Mouse (Mus musculus) ovary, postnatal 36 days (tissue): ENCODE data around the gene Ntsr2.
"Not testable (repeated sequence)": the region's sequence is repeated elsewhere in the genome, so short reads cannot be mapped to it uniquely, and the experiment has no call there.

Experiments used
- DNase-seq: peaks from one replicate; pipeline ENCODE4 v3.0.0; 2022; ENCODE audit warnings: low spot score, mixed read lengths

The Ntsr2 gene

DNA sequence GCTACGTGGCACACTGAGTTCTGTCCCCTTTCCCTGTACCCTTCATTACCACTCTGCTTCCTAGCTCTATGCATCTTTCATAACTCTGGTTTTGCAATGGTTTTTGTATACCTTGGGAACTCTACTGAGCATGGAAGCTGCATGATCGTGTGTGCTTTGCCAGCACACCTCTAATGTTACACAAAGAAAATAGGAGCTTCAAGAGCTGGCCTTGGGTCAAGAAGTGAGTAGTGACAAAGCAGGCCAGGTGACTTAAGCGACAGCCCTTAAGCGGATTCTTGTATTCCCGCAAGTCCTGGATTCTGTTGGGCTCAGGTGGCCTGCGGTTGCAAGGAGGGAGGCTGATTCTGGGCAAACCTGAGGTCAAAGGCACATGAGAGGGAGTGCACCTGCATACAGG lies 4.9 kb upstream of the Ntsr2 start:
- DNase-seq: no peak

DNA sequence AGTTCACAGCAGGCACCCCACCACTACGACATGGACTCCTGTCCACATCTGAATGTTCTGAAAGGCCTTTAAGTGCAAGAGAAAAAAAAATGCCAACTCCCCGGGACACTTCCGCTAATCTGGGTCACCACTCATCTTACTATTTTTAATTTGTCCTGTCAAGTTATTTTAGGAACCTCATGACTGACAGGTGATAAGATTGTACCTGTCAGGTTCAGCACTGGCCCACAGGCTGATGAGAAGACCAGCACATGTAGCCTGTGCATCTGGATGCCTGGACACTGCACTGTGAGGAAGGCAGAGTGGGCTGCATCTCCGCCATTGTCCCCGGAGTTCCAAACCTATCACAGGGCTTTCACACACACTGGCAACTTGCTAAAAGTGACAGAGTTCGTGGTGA lies 3.4 kb upstream of the Ntsr2 start:
- DNase-seq: no peak

DNA sequence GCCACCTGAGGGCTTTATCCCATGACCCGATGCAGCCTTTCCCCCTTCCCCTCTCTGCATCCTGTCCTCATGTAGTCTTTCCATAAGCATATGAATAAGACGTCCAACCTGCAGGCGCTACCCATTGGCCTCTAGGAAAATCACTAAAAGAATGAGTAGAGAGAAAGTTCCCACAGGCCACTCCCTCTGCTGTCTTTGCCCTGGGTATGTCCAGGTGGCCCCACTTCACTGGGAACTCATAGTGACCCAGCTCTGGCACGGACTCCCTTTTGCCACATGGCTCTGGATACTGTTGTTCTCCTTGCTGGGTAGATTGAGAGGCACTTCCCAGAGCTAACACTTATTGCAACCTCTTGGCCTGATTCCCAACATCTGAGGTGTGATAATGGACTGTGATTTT lies 2.4 kb downstream of the Ntsr2 start:
- DNase-seq: no peak

DNA sequence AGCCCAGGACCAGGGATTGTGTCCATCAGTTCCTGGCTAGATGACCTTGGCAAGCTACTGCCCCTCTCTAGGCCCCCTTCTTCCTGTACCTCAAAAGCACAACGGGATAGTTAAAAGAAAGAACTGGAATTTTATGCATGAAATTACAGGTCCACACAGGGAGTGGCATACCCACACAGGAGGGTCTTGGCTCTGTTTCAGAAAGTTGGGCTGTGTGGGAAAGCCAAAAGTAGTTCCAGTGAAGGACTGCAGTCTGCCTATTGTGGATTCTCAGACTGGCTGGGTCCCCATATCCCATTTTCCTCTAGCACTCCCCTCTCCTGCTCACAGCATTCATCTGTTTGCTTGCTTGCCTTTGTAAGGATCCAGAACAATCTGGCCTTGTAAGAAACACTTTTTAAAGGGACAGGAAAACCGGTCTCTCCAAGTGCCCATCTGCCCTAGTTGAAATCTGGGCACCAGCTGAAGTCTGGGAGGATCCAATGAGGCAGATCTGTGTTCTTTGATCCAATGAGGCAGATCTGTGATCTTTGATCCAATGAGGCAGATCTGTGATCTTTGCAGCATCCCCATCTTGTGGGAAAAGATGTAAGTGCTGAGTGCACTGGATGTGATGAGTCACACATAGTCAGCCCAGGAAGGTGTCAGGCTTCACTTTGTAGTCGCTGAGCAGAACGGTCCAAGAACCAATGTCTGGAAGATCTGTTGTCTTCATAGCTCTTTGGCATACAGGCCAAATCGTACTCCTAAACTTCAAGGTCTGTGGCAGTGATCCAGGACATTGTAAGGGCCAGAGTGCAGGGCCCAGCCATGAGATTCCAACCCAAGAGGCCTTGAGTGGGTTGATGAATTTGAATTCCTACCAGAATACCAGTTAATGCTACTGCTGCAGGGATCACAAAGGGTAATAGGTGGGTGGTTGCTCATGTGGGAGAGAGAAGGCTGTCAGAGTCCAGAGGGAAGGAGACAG lies 4.0 kb downstream of the Ntsr2 start:
- DNase-seq: no peak

DNA sequence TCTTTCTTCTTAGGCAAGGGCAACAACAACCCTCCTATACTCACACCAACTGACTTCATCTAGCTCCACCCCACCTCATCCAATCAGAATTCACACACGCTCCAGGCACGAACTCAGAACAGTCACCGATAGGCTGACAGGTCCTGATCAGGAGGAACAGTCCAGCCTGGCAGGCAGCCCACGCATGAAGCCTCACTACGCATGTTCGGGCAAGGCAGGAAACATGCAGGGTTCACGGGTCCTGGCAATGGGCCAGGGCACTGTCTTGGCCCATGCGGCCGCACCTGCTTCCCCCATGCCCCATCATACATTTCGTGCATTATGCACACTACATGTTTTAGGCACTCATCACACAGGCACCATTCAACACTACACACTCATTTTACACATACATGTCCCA lies 8.3 kb downstream of the Ntsr2 start:
- DNase-seq: no peak

DNA sequence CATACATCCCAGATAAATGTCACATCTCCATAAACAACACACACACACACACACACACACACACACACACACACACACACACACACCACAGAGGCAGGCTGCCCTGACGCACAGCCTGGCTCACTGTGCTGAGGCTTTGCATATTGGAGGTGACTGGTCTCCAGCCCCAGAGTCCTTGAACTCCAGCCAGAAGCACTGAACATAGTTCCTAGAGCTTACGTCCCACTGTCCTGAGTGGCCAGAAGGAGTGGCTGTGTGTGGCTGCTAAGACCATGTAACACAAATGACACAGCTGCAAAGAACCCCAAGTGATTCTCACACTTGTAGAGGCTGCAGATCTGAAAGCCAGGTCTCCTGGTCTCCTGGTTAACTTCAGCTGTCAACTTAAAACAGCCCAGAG lies 8.8 kb downstream of the Ntsr2 start:
- no peak for DNase-seq

DNA sequence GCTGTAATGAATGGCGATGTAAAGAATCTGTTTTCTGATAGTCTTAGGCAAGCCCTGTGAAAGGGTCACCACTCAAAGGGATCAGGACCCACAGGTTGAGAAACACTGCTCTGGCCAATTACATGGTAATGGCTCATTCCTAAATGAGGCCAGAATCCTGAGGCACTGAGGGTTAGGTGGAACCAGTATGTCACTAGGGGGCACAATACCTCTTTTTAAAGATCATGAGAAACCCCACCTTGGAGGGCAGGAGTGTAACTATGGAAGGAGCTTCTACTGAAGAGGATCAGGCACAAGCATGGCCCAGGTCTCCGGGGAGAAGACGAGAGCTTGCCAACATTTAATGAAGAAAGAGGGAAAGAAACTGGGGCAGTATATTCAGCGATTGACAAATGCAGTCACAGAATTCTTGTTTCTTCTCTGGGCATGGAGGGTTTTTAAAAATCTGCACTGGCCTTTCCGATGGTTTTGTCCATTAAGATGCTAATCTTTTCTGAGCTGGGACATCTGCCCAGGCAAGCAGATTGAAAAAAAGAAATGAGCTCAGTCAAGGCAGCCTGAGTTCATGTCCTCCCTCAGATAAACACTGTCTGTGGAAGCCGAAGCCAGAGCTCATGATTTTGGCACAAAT lies 9.9 kb downstream of the Ntsr2 start:
- no peak for DNase-seq

DNA sequence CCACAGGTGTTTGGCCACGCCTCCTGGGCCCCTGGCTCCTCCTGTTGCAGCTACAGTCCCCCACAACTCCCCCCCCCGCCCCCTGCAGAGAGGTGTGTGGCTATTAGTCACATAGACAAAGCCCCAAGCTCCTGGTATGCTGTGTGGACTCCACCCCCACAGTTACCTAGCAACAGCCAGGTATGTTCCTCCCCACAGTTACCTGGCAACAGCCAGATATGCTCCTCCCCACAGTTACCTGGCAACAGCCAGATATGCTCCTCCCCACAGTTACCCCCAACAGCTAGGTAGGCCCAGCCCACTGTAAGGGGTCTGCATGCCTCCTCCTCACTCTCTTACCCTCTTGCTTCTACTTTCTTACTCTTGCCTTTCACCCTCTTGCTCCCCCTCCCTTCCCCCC lies 11.8 kb downstream of the Ntsr2 start:
- no peak for DNase-seq

DNA sequence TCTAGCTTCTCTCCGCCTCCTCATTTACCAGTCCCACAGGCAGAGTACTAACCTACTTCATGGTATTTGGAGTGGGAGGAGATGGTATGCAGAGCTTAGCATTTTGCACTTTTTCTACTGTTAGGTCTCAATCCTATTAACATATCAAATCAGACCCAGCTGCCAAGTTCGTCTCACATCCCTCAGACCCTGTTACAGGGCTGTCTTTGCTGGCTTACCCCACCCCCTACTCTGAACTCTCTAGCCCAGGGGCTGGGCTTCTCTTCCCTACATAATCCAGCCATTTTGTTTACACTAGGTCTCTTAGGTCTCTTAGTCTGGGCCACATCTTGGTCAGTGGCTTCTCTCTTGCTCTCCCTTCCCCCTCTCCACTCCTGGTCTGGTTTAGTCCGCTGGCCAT lies 16.0 kb downstream of the Ntsr2 start:
- DNase-seq: no peak

DNA sequence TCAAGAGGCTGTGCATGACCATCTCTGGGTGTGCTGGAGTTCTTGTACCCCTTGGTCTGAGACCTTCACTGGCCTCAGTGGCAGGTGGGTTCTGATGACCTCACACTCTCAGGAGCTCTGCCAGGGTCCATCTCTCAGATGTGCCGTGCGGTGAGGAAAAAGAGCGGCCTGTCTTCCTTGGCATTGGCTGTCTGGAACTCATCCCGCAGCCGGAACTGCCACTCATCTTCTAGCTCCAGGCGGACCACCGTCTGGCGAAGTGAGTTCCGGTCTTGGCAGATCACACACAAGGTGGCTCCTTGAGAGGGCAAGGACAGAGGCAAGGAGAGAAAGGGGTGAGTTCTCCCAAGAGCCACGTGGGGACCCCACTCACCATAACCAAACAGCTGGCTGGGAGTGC lies 19.1 kb downstream of the Ntsr2 start:
- no peak for DNase-seq

DNA sequence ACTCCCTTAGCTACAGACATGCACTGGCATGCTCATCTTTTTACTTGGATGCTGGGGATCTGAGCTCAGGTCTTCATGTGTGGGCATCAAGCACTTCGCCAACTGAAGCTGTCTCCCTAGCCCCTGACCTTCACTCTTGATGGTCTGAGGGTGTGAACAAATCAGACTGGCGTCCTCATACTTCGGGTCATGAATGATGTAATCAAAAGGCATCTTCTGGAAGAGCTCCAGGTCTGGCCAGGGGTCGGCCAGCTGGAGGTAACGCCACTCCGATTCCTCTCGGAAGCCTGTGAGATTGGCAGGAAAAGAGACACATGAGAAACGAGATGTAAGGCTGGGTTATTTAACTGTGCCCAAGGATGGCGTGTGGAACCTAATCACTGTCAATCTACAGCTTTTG lies 37.4 kb downstream of the Ntsr2 start:
- no peak for DNase-seq

DNA sequence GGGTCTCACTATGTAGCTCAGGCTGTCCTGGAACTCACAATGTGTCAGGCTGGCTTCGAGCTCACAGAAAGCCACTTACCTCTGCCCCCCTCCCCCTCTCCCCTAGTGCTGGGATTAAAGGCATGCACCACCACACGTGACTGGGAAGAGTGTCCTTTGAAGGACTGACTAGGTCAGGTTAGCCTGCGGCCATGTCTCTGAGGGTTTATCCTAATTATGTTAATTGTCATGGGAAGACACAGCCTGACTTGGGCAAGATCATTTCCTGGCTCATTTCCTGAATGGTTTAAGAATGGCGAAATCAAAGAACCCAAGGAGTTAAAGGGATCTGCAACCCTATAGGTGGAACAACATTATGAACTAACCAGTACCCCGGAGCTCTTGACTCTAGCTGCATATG lies 41.6 kb downstream of the Ntsr2 start:
- DNase-seq: no peak

DNA sequence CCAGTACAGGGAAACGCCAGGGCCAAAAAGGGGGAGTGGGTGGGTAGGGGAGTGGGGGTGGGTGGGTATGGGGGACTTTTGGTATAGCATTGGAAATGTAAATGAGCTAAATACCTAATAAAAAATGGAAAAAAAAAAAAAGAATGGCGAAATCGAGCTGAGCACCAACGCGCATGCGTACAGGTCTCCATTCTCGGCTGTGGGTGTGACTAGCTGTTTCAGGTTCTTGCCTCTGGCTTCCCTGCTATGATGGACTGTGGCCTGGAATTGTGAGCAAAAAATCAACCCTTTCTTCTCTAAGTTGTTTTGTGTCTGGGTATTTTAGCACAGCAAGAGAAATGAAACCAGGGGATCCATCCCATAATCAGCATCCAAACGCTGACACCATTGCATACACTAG lies 42.1 kb downstream of the Ntsr2 start:
- not testable (repeated sequence) for DNase-seq

DNA sequence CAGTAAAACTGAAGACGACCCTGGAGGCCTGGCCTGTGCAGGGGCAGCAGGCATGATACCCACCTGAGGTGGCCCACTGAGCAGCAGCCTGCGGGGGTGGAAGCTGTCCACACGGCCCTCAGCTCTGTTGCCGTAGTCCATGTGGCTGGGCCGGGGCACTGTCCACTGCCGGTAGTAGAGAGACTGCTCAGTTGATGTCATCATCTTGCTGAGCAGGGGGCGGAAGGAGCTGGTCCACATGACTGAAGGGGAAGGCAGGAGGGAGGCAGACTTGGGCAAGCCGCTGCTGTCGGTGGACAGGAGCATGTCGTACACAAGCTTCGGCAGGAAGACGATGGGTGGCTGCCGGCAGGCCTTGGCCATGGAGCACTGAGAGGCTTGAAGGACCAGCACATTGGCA lies 43.0 kb downstream of the Ntsr2 start:
- no peak for DNase-seq

DNA sequence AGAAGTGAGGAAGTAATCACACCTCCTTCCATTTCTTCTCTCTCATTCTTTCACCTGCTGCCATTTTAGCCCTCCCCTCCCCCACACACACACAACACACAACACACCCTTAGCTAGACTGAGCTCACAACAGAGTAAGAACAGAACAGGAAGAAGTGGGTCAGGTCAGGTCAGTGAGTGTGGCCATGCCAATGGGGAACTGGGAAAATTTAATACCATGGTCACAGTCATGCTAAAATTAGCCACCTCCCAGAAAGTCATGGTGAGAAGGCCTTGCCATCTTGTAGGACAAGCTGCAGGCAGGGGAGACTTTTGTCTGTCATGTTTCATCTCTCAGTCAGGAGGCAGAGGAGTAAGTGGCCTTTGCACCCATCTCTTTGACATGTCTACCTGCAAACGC lies 45.5 kb downstream of the Ntsr2 start:
- DNase-seq: no peak
